Mouse (Mus musculus): Measurements from ENCODE around the gene Fam206a. TPM values are rescaled to one million over a fixed set of nuclear protein-coding genes. Genes with fewer than 3 reads are reported as not detected.

Gene Fam206a
- polyA plus RNA-seq, 2 experiments: 2.8 to 6.0 TPM

DNA sequence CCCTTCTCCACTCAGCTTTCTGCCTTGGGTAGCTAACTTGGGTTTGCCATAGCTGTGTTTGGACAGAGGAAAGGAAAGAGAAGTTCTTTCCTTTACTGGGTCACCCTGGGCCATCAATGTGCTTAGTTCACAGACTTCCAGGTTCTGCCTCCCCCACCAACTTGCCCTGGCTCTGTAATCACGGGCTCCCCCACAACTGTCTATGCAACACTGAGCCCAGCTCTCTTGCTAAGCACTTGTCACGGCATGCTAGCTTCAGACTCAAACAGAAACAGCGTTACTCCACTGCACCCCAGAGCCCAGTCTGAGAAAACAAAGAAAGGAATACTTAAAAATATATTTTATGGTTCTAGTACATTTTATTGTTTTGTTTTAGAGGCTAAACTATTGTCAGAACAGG, 26.8 kb downstream of the Fam206a start:
- Histone ChIP-seq H3K4me1 (replicated peaks; ENCODE audit: control insufficient read depth in 2 of 2, insufficient read depth in 2 of 2, low read length in 1 of 2) (no peaks in the 10 kb centered on the region), H3K9ac (replicated peaks) (no peak overlapping the region), H3K36me3 (replicated peaks; ENCODE audit: control insufficient read depth, insufficient read depth, low read depth) (no peaks in the 10 kb centered on the region), H3K9me3 (ENCODE audit: control insufficient read depth, low read length) (no peaks in the 10 kb centered on the region), H3K27ac (no peak overlapping the region), H3K4me2 (ENCODE audit: low read depth) (no peak overlapping the region), H3K4me3 (ENCODE audit: insufficient read depth in 1 of 2, low read depth in 2 of 2, low read length in 2 of 2) (no peak overlapping the region), H3K27me3 (ENCODE audit: control insufficient read depth, insufficient read depth, low read length) (no peaks in the 10 kb centered on the region)
- WGBS (ENCODE audit: insufficient replicate concordance): 65% methylated on average over 3 of the region's 3 CpGs
- ATAC-seq (ENCODE audit: insufficient read depth) (no peak), DNase-seq (ENCODE audit: low read depth in 3 of 3, low spot score in 3 of 3) (no peak)
- no peak for TF ChIP-seq CTCF (IDR thresholded peaks at IDR 0.05; ENCODE audit: low read depth)
- TF ChIP-seq EP300 (IDR thresholded peaks at IDR 0.05; ENCODE audit: low read depth): no peak

GRCm38 (mm10) chr4:56829511-56829921, 27.4 kb downstream of the Fam206a start:
- Histone ChIP-seq H3K4me1 (replicated peaks; ENCODE audit: control insufficient read depth in 2 of 2, insufficient read depth in 2 of 2, low read length in 1 of 2) (no peaks in the 10 kb centered on the region), H3K4me3 (ENCODE audit: insufficient read depth in 1 of 2, low read depth in 2 of 2, low read length in 2 of 2) (no peak overlapping the region), H3K4me2 (ENCODE audit: low read depth) (no peak overlapping the region), H3K36me3 (replicated peaks; ENCODE audit: control insufficient read depth, insufficient read depth, low read depth) (no peaks in the 10 kb centered on the region), H3K27me3 (ENCODE audit: control insufficient read depth, insufficient read depth, low read length) (no peaks in the 10 kb centered on the region), H3K9ac (replicated peaks) (no peak overlapping the region), H3K27ac (no peak overlapping the region), H3K9me3 (ENCODE audit: control insufficient read depth, low read length) (no peaks in the 10 kb centered on the region)
- TF ChIP-seq EP300 (IDR thresholded peaks at IDR 0.05; ENCODE audit: low read depth): no peak
- TF ChIP-seq CTCF (IDR thresholded peaks at IDR 0.05; ENCODE audit: low read depth): no peak
- ATAC-seq (ENCODE audit: insufficient read depth) (no peak), DNase-seq (ENCODE audit: low read depth in 3 of 3, low spot score in 3 of 3) (no peak)
- 82% methylated on average over 7 of the region's 7 CpGs for WGBS (ENCODE audit: insufficient replicate concordance)

GRCm38 (mm10) chr4:56831013-56831609, 29.0 kb downstream of the Fam206a start:
- Histone ChIP-seq H3K4me2 (ENCODE audit: low read depth) (no peak overlapping the region), H3K9ac (replicated peaks) (no peak overlapping the region), H3K27ac (no peak overlapping the region), H3K27me3 (ENCODE audit: control insufficient read depth, insufficient read depth, low read length) (no peaks in the 10 kb centered on the region), H3K36me3 (replicated peaks; ENCODE audit: control insufficient read depth, insufficient read depth, low read depth) (no peaks in the 10 kb centered on the region), H3K9me3 (ENCODE audit: control insufficient read depth, low read length) (no peaks in the 10 kb centered on the region), H3K4me1 (replicated peaks; ENCODE audit: control insufficient read depth in 2 of 2, insufficient read depth in 2 of 2, low read length in 1 of 2) (no peaks in the 10 kb centered on the region), H3K4me3 (ENCODE audit: insufficient read depth in 1 of 2, low read depth in 2 of 2, low read length in 2 of 2) (no peak overlapping the region)
- ATAC-seq (ENCODE audit: insufficient read depth) (0 out of 2 replicates have a peak, but pooled peaks have one; percentile 8), DNase-seq (ENCODE audit: low read depth in 3 of 3, low spot score in 3 of 3) (no peak)
- WGBS (ENCODE audit: insufficient replicate concordance): 36% methylated on average over 13 of the region's 13 CpGs
- TF ChIP-seq EP300 (IDR thresholded peaks at IDR 0.05; ENCODE audit: low read depth): no peak
- TF ChIP-seq CTCF (IDR thresholded peaks at IDR 0.05; ENCODE audit: low read depth): no peak

DNA sequence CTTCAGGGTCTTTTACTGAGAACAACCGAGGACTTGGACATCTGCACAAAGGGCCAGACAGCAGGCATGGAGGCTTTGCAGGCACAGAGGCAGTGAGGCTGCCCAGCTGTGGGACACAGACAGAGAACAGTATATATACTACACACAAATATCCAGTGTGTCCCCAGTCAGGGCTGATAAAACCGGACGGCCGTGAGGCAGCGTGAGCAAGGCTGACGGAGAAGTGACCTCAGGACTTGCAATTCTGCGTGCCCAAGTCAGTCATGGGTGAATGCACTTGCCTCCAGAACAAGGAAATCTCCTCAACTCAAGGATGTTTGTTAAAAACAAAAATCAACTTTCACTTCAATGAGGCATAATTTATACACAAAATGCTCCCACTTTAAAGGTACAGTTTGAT, 29.9 kb downstream of the Fam206a start:
- no peak for TF ChIP-seq EP300 (IDR thresholded peaks at IDR 0.05; ENCODE audit: low read depth)
- Histone ChIP-seq H3K4me2 (ENCODE audit: low read depth) (no peak overlapping the region), H3K9ac (replicated peaks) (no peak overlapping the region), H3K27ac (no peak overlapping the region), H3K36me3 (replicated peaks; ENCODE audit: control insufficient read depth, insufficient read depth, low read depth) (no peaks in the 10 kb centered on the region), H3K27me3 (ENCODE audit: control insufficient read depth, insufficient read depth, low read length) (no peaks in the 10 kb centered on the region), H3K4me3 (ENCODE audit: insufficient read depth in 1 of 2, low read depth in 2 of 2, low read length in 2 of 2) (no peak overlapping the region), H3K4me1 (replicated peaks; ENCODE audit: control insufficient read depth in 2 of 2, insufficient read depth in 2 of 2, low read length in 1 of 2) (no peaks in the 10 kb centered on the region), H3K9me3 (ENCODE audit: control insufficient read depth, low read length) (no peaks in the 10 kb centered on the region)
- 85% methylated on average over 7 of the region's 7 CpGs for WGBS (ENCODE audit: insufficient replicate concordance)
- ATAC-seq (ENCODE audit: insufficient read depth) (no peak), DNase-seq (ENCODE audit: low read depth in 3 of 3, low spot score in 3 of 3) (no peak)

- Histone ChIP-seq H3K27ac (no peak overlapping the region), H3K4me1 (replicated peaks; ENCODE audit: control insufficient read depth in 2 of 2, insufficient read depth in 2 of 2, low read length in 1 of 2) (no peaks in the 10 kb centered on the region; a peak in 1 of 4 replicates), H3K36me3 (replicated peaks; ENCODE audit: control insufficient read depth, insufficient read depth, low read depth) (no peaks in the 10 kb centered on the region; the same call in 1 of the 2 replicates), H3K4me3 (ENCODE audit: insufficient read depth in 1 of 2, low read depth in 2 of 2, low read length in 2 of 2) (no peak overlapping the region), H3K4me2 (ENCODE audit: low read depth) (no peak overlapping the region), H3K9ac (replicated peaks) (no peak overlapping the region), H3K9me3 (ENCODE audit: control insufficient read depth, low read length) (no peaks in the 10 kb centered on the region), H3K27me3 (ENCODE audit: control insufficient read depth, insufficient read depth, low read length) (no peaks in the 10 kb centered on the region)
- ATAC-seq (ENCODE audit: insufficient read depth): no peak
- DNase-seq (ENCODE audit: low read depth in 3 of 3, low spot score in 3 of 3): no peak
- TF ChIP-seq EP300 (IDR thresholded peaks at IDR 0.05; ENCODE audit: low read depth) (no peak), CTCF (IDR thresholded peaks at IDR 0.05; ENCODE audit: low read depth) (no peak)
- WGBS (ENCODE audit: insufficient replicate concordance): 81% methylated on average over 6 of the region's 6 CpGs
Measured at GRCm38 (mm10) chr4:56837661-56838060, 35.5 kb downstream of the Fam206a start.
